Mouse (Mus musculus) testis, adult 2 months (tissue): ENCODE results near the gene Hoxa10.

Experiments used
- CTCF ChIP-seq: fragments of 200-500 bp; IDR thresholded peaks from 2 replicates; pipeline ENCODE4 v1.5.1; 2012; ENCODE audit warnings: low read depth, mild to moderate bottlenecking, inconsistent platforms, low read length, moderate library complexity; ENCODE audit not compliant: control insufficient read depth, insufficient read depth, insufficient replicate concordance
- POLR2A ChIP-seq: fragments of 200-500 bp; IDR thresholded peaks from 2 replicates; pipeline ENCODE4 v1.6.1; 2012; ENCODE audit warnings: low read depth, mild to moderate bottlenecking, inconsistent platforms, low read length, moderate library complexity; ENCODE audit not compliant: control insufficient read depth

GRCm38 (mm10) chr6:52190410-52190809 lies 50.2 kb downstream of the Hoxa10 start:
- TF ChIP-seq POLR2A (no peak), CTCF (no peak)
